Mouse (Mus musculus) liver, adult 10 weeks (tissue): Measurements from ENCODE around the gene Pth1r. TPM values are rescaled to one million over a fixed set of nuclear protein-coding genes. Genes with fewer than 3 reads are reported as not detected.

Experiments used
- polyA plus RNA-seq: library from polyadenylated mRNA; stranded (reverse); fragments of 350-450 nt; fragmentation: Illumina TruSeq; extraction: RNeasy Lipid Tissue Mini Kit (QIAGEN cat#74804); gene quantifications from one replicate; pipeline ENCODE4 v1.2.3, GENCODE M21; 2014; ENCODE audit warnings: low read depth, low replicate concordance

Gene Pth1r
- 0.45 TPM for polyA plus RNA-seq

GRCm38 (mm10) chr9:110746961-110747360 is at the start of gene Pth1r:
Gene Pth1r, minus strand, starts transcription at chr9:110747145.

GRCm38 (mm10) chr9:110741711-110742294 is 5.1 kb downstream of the Pth1r start, which contains the start of gene Myl3:
Gene Myl3, plus strand, starts transcription at chr9:110741861.

Other genes starting within 250 kb of the Pth1r start
- gene Setd2, start 214.5 kb downstream of the Pth1r start, polyA plus RNA-seq: 26.6 TPM
- not detected for gene Nradd, start 122.7 kb downstream of the Pth1r start, polyA plus RNA-seq
- gene Nbeal2, start 93.0 kb downstream of the Pth1r start, polyA plus RNA-seq: 1.2 TPM
- gene Ccdc12, start 90.6 kb downstream of the Pth1r start, polyA plus RNA-seq: 1.9 TPM
- not detected for gene Myl3, start 5.3 kb downstream of the Pth1r start, polyA plus RNA-seq
- gene Prss42, start 51.0 kb upstream of the Pth1r start, polyA plus RNA-seq: not detected
- not detected for gene Prss44, start 66.8 kb upstream of the Pth1r start, polyA plus RNA-seq
- gene Prss43, start 79.5 kb upstream of the Pth1r start, polyA plus RNA-seq: not detected
- not detected for gene Prss45, start 87.4 kb upstream of the Pth1r start, polyA plus RNA-seq
- gene Prss46, start 97.4 kb upstream of the Pth1r start, polyA plus RNA-seq: not detected
- gene Prss50, start 110.8 kb upstream of the Pth1r start, polyA plus RNA-seq: not detected
- gene Als2cl, start 132.7 kb upstream of the Pth1r start, polyA plus RNA-seq: 4.0 TPM
- 9.6 TPM for gene Tmie, start 133.0 kb upstream of the Pth1r start, polyA plus RNA-seq
- not detected for gene Fam240a, start 169.7 kb upstream of the Pth1r start, polyA plus RNA-seq
- not detected for gene Tdgf1, start 199.0 kb upstream of the Pth1r start, polyA plus RNA-seq
- gene Lrrc2, start 204.4 kb upstream of the Pth1r start, polyA plus RNA-seq: not detected
- 38.6 TPM for gene Rtp3, start 243.4 kb upstream of the Pth1r start, polyA plus RNA-seq